Comparison of ENCODE assay signal across 14 mouse cellular contexts in genomic region chr9:119803169-119803827, GRCm38 (mm10). TPM values are rescaled to one million over a fixed set of nuclear protein-coding genes. Genes with fewer than 3 reads are reported as not detected.
DNase-seq lines count a peak whose midpoint lies in the region; ATAC-seq and TF ChIP-seq lines count a peak whose summit lies in the region.
"Had no signal": no experiment of that assay in that cellular context is flagged by ENCODE, and none has a peak within 500 bp of the region (broad histone marks: within the 10 kb centered on the region; RNA-seq: fewer than 3 reads in every experiment).

No protein-coding gene starts in this region.

- TF ChIP-seq POLR2A in brain, embryonic 14.5 days (IDR thresholded peaks at IDR 0.05; ENCODE audit: borderline replicate concordance, extremely low read depth, insufficient read depth, insufficient read length, poor library complexity, severe bottlenecking): no peak

- ATAC-seq in embryonic facial prominence, embryonic 12.5 days (ENCODE audit: insufficient number of reproducible peaks, insufficient read depth, low FRiP score, low TSS enrichment): peak; percentile 56; the same call in 1 of the 2 replicates
- peak; percentile 72 for ATAC-seq in hindbrain, embryonic 11.5 days (ENCODE audit: low FRiP score)
- ATAC-seq in midbrain, embryonic 14.5 days (ENCODE audit: low FRiP score, low TSS enrichment): peak; percentile 53; the same call in 1 of the 2 replicates
- ATAC-seq in heart, embryonic 11.5 days (replicated peaks; ENCODE audit: insufficient number of reproducible peaks, low FRiP score, low TSS enrichment): no peak

- peaks cover 19% of the 10 kb centered on the region for H3K4me1 ChIP-seq in embryonic facial prominence, embryonic 12.5 days
- H3K4me1 ChIP-seq in hindbrain, embryonic 11.5 days (replicated peaks; ENCODE audit: control insufficient read depth, insufficient read depth, low read length): peaks cover 7% of the 10 kb centered on the region; the same call in 1 of the 2 replicates
- H3K4me1 ChIP-seq in midbrain, embryonic 14.5 days (ENCODE audit: control insufficient read depth, insufficient read depth, low read length): peaks cover 25% of the 10 kb centered on the region
- H3K4me1 ChIP-seq in heart, embryonic 11.5 days (ENCODE audit: control insufficient read depth, insufficient read depth, low read length): peaks cover 14% of the 10 kb centered on the region

- H3K36me3 ChIP-seq in embryonic facial prominence, embryonic 12.5 days: no peaks in the 10 kb centered on the region
- no peaks in the 10 kb centered on the region for H3K36me3 ChIP-seq in hindbrain, embryonic 11.5 days (ENCODE audit: control insufficient read depth, insufficient read depth, low read length)
- no peaks in the 10 kb centered on the region for H3K36me3 ChIP-seq in midbrain, embryonic 14.5 days (ENCODE audit: control insufficient read depth, insufficient read depth, low read length)
- no peaks in the 10 kb centered on the region for H3K36me3 ChIP-seq in heart, embryonic 11.5 days (ENCODE audit: control insufficient read depth, insufficient read depth, low read length)
- H3K36me3 ChIP-seq: limb, embryonic 15.5 days; stomach, embryonic 15.5 days had no signal

- no peaks in the 10 kb centered on the region for H3K9me3 ChIP-seq in embryonic facial prominence, embryonic 12.5 days
- H3K9me3 ChIP-seq in hindbrain, embryonic 11.5 days (ENCODE audit: control insufficient read depth, low read length): no peaks in the 10 kb centered on the region
- H3K9me3 ChIP-seq in midbrain, embryonic 14.5 days (ENCODE audit: control insufficient read depth, low read length): no peaks in the 10 kb centered on the region
- H3K9me3 ChIP-seq in heart, embryonic 11.5 days (replicated peaks; ENCODE audit: control insufficient read depth, low read length): no peaks in the 10 kb centered on the region; the same call in 1 of the 2 replicates
- H3K9me3 ChIP-seq: limb, embryonic 15.5 days; stomach, embryonic 15.5 days had no signal

- no peaks in the 10 kb centered on the region for H3K27me3 ChIP-seq in embryonic facial prominence, embryonic 12.5 days
- no peaks in the 10 kb centered on the region for H3K27me3 ChIP-seq in hindbrain, embryonic 11.5 days (ENCODE audit: control insufficient read depth, insufficient read depth, low read length)
- H3K27me3 ChIP-seq in midbrain, embryonic 14.5 days (ENCODE audit: control insufficient read depth, insufficient read depth, low read length): no peaks in the 10 kb centered on the region
- H3K27me3 ChIP-seq in heart, embryonic 11.5 days (ENCODE audit: control insufficient read depth, insufficient read depth, low read length): no peaks in the 10 kb centered on the region
- H3K27me3 ChIP-seq: limb, embryonic 15.5 days; stomach, embryonic 15.5 days had no signal

- peak; percentile 91 for DNase-seq in brain, embryonic 14.5 days (ENCODE audit: low read depth)
- peak; percentile 53 for DNase-seq in hindbrain, embryonic 11.5 days (ENCODE audit: low spot score)
- peak; percentile 73 for DNase-seq in midbrain, embryonic 14.5 days
- DNase-seq in left cerebral cortex, adult 18-20 months (ENCODE audit: low spot score in 2 of 2): no peak
- DNase-seq in natural killer cell, adult 2 months (ENCODE audit: low spot score in 2 of 2): no peak
- DNase-seq in spleen, postnatal 10 days (ENCODE audit: low spot score in 2 of 2): no peak
- DNase-seq: heart, adult 2 months; layer of hippocampus, postnatal 36 days; lung, postnatal 14 days had no signal

- no peak overlapping the region for H3K9ac ChIP-seq in embryonic facial prominence, embryonic 12.5 days
- no peak overlapping the region for H3K9ac ChIP-seq in hindbrain, embryonic 11.5 days (ENCODE audit: low read depth, low read length)
- no peak overlapping the region for H3K9ac ChIP-seq in midbrain, embryonic 14.5 days (replicated peaks; ENCODE audit: low read length)
- no peak overlapping the region for H3K9ac ChIP-seq in heart, embryonic 11.5 days (ENCODE audit: low read depth, low read length)
- H3K9ac ChIP-seq: limb, embryonic 15.5 days; stomach, embryonic 15.5 days had no signal

- no peak for TF ChIP-seq CTCF in brain, embryonic 14.5 days (IDR thresholded peaks at IDR 0.05; ENCODE audit: borderline replicate concordance, extremely low read depth, insufficient read depth, insufficient read length)

- H3K4me2 ChIP-seq in embryonic facial prominence, embryonic 12.5 days (replicated peaks): no peak overlapping the region
- H3K4me2 ChIP-seq in hindbrain, embryonic 11.5 days (replicated peaks; ENCODE audit: low read depth, low read length): no peak overlapping the region
- 0 out of 2 replicates have a peak overlapping the region, but pooled peaks have one; percentile 5 for H3K4me2 ChIP-seq in midbrain, embryonic 14.5 days (ENCODE audit: low read length)
- no peak overlapping the region for H3K4me2 ChIP-seq in heart, embryonic 11.5 days
- H3K4me2 ChIP-seq: limb, embryonic 15.5 days; stomach, embryonic 15.5 days had no signal

- no peak overlapping the region for H3K4me3 ChIP-seq in embryonic facial prominence, embryonic 12.5 days
- no peak overlapping the region for H3K4me3 ChIP-seq in hindbrain, embryonic 11.5 days (ENCODE audit: low read depth, low read length)
- H3K4me3 ChIP-seq in midbrain, embryonic 14.5 days (replicated peaks; ENCODE audit: low read depth, low read length): no peak overlapping the region
- no peak overlapping the region for H3K4me3 ChIP-seq in heart, embryonic 11.5 days (ENCODE audit: low read depth, low read length)
- H3K4me3 ChIP-seq: heart, adult 2 months; limb, embryonic 15.5 days; stomach, embryonic 15.5 days had no signal

- no peak overlapping the region for H3K27ac ChIP-seq in embryonic facial prominence, embryonic 12.5 days
- H3K27ac ChIP-seq in hindbrain, embryonic 11.5 days (ENCODE audit: low read depth, low read length): no peak overlapping the region
- peak overlapping the region; percentile 1; the same call in 1 of the 2 replicates for H3K27ac ChIP-seq in midbrain, embryonic 14.5 days (replicated peaks; ENCODE audit: low read depth, low read length)
- no peak overlapping the region for H3K27ac ChIP-seq in heart, embryonic 11.5 days (ENCODE audit: low read depth, low read length)
- H3K27ac ChIP-seq: heart, adult 2 months; limb, embryonic 15.5 days; stomach, embryonic 15.5 days had no signal

- 47% methylated on average over 16 of the region's 16 CpGs for WGBS in embryonic facial prominence, embryonic 12.5 days
- WGBS in hindbrain, embryonic 11.5 days: 62% methylated on average over 16 of the region's 16 CpGs
- WGBS in midbrain, embryonic 14.5 days: 19% methylated on average over 16 of the region's 16 CpGs
- WGBS in heart, embryonic 11.5 days (ENCODE audit: insufficient replicate concordance): 65% methylated on average over 16 of the region's 16 CpGs

RNA-seq across cellular contexts. Expression of gene Scn11a, which starts 22.0 kb away (rescaled TPM):
- 0.18 and 0.21 TPM in 2 replicates for polyA plus RNA-seq in brain, embryonic 14.5 days (2012; rRNA removed)
- 0.04 and 0.05 TPM in 2 replicates for polyA plus RNA-seq in embryonic facial prominence, embryonic 12.5 days (2016; fragmentation: Nextera tagmentation; extraction: Ambion mirVana)
- polyA plus RNA-seq in hindbrain, embryonic 11.5 days (2014; fragmentation: Nextera tagmentation; extraction: Ambion mirVana): 0.03 TPM in 1 of 2 replicates, not detected in the other
- polyA plus RNA-seq in midbrain, embryonic 14.5 days (2014; fragmentation: Nextera tagmentation; extraction: Ambion mirVana): 0.13 and 0.29 TPM in 2 replicates
- total RNA-seq in left cerebral cortex, adult 18-20 months (2021): under 1 TPM; 0.19 to 0.26 TPM
- 0.06 and 0.14 TPM in 2 replicates for polyA plus RNA-seq in heart, embryonic 11.5 days (2014; fragmentation: Nextera tagmentation; extraction: Ambion mirVana)
- total RNA-seq: layer of hippocampus, postnatal 36 days had no signal
- polyA plus RNA-seq: cortical plate, adult 2 months had no signal

Comparison
In these comparisons a context has a peak if more than half of its experiments do, and no peak if none do; other contexts are left out.
1. DNase-seq: peak in brain, embryonic 14.5 days (single experiment), hindbrain, embryonic 11.5 days (single experiment) and midbrain, embryonic 14.5 days (single experiment); none in left cerebral cortex, adult 18-20 months (0 of 2), natural killer cell, adult 2 months (0 of 2) and spleen, postnatal 10 days (0 of 2).